Mouse (Mus musculus): ENCODE data around the gene Vps18. TPM values are rescaled to one million over a fixed set of nuclear protein-coding genes. Genes with fewer than 3 reads are reported as not detected.

Gene Vps18
- total and polyA plus RNA-seq, 2 experiments from 2014 or later, result 21.4 to 36.9 TPM

- H3K36me3 ChIP-seq (ENCODE audit: insufficient read depth, low read length), result peaks cover 3% of the 10 kb centered on the region; the same call in 1 of the 2 replicates
- WGBS, result 93% methylated on average over 8 of the region's 8 CpGs
- H3K4me1 ChIP-seq (ENCODE audit: insufficient read depth, low read length), result no peaks in the 10 kb centered on the region
- H3K9ac ChIP-seq (replicated peaks; ENCODE audit: low read length, poor library complexity, severe bottlenecking), result no peak overlapping the region
- H3K4me2 ChIP-seq (ENCODE audit: low read depth, low read length, poor library complexity, severe bottlenecking), result no peak overlapping the region
- peaks cover 48% of the 10 kb centered on the region for H3K27me3 ChIP-seq (ENCODE audit: insufficient read depth, low read length)
- no peak overlapping the region for H3K4me3 ChIP-seq (ENCODE audit: low read depth, low read length)
- no peak for ATAC-seq (ENCODE audit: low FRiP score)
- TF ChIP-seq CTCF (IDR thresholded peaks at IDR 0.05), result no peak
- no peak for DNase-seq (ENCODE audit: low spot score)
- H3K27ac ChIP-seq (ENCODE audit: low read depth, low read length), result no peak overlapping the region
- no peaks in the 10 kb centered on the region for H3K9me3 ChIP-seq (ENCODE audit: low read length)
Observed at GRCm38 (mm10) chr2:119330795-119331194, 42.3 kb downstream of the Vps18 start.

GRCm38 (mm10) chr2:119332177-119332661 lies 43.7 kb downstream of the Vps18 start:
- no peak overlapping the region for H3K4me3 ChIP-seq (ENCODE audit: low read depth, low read length)
- no peak for TF ChIP-seq CTCF (IDR thresholded peaks at IDR 0.05)
- H3K27me3 ChIP-seq (ENCODE audit: insufficient read depth, low read length), result peaks cover 44% of the 10 kb centered on the region
- H3K4me2 ChIP-seq (ENCODE audit: low read depth, low read length, poor library complexity, severe bottlenecking), result no peak overlapping the region
- no peak for ATAC-seq (ENCODE audit: low FRiP score)
- no peak for DNase-seq (ENCODE audit: low spot score)
- no peak overlapping the region for H3K27ac ChIP-seq (ENCODE audit: low read depth, low read length)
- H3K9me3 ChIP-seq (ENCODE audit: low read length), result no peaks in the 10 kb centered on the region
- H3K36me3 ChIP-seq (ENCODE audit: insufficient read depth, low read length), result peaks cover 3% of the 10 kb centered on the region; the same call in 1 of the 2 replicates
- H3K9ac ChIP-seq (replicated peaks; ENCODE audit: low read length, poor library complexity, severe bottlenecking), result no peak overlapping the region
- WGBS, result 78% methylated on average over 24 of the region's 24 CpGs
- no peaks in the 10 kb centered on the region for H3K4me1 ChIP-seq (ENCODE audit: insufficient read depth, low read length)

- no peaks in the 10 kb centered on the region for H3K9me3 ChIP-seq (ENCODE audit: low read length)
- no peak for ATAC-seq (ENCODE audit: low FRiP score)
- H3K4me1 ChIP-seq (ENCODE audit: insufficient read depth, low read length), result no peaks in the 10 kb centered on the region
- H3K4me2 ChIP-seq (ENCODE audit: low read depth, low read length, poor library complexity, severe bottlenecking), result no peak overlapping the region
- no peak overlapping the region for H3K4me3 ChIP-seq (ENCODE audit: low read depth, low read length)
- DNase-seq (ENCODE audit: low spot score), result no peak
- no peak overlapping the region for H3K9ac ChIP-seq (replicated peaks; ENCODE audit: low read length, poor library complexity, severe bottlenecking)
- H3K36me3 ChIP-seq (ENCODE audit: insufficient read depth, low read length), result peaks cover 3% of the 10 kb centered on the region; the same call in 1 of the 2 replicates
- no peak for TF ChIP-seq CTCF (IDR thresholded peaks at IDR 0.05)
- 68% methylated on average over 1 of the region's 1 CpGs for WGBS
- no peak overlapping the region for H3K27ac ChIP-seq (ENCODE audit: low read depth, low read length)
- peaks cover 27% of the 10 kb centered on the region; the same call in 1 of the 2 replicates for H3K27me3 ChIP-seq (ENCODE audit: insufficient read depth, low read length)
Observed at GRCm38 (mm10) chr2:119334135-119334534, 45.6 kb downstream of the Vps18 start.

- Histone ChIP-seq H3K4me3 (ENCODE audit: low read depth, low read length) (no peak overlapping the region), H3K36me3 (ENCODE audit: insufficient read depth, low read length) (peaks cover 3% of the 10 kb centered on the region; the same call in 1 of the 2 replicates), H3K9ac (replicated peaks; ENCODE audit: low read length, poor library complexity, severe bottlenecking) (no peak overlapping the region), H3K27ac (ENCODE audit: low read depth, low read length) (no peak overlapping the region), H3K27me3 (ENCODE audit: insufficient read depth, low read length) (peaks cover 22% of the 10 kb centered on the region; the same call in 1 of the 2 replicates), H3K4me1 (ENCODE audit: insufficient read depth, low read length) (no peaks in the 10 kb centered on the region), H3K9me3 (ENCODE audit: low read length) (no peaks in the 10 kb centered on the region), H3K4me2 (ENCODE audit: low read depth, low read length, poor library complexity, severe bottlenecking) (no peak overlapping the region)
- ATAC-seq (ENCODE audit: low FRiP score), result no peak
- DNase-seq (ENCODE audit: low spot score), result no peak
- TF ChIP-seq CTCF (IDR thresholded peaks at IDR 0.05), result no peak
- 69% methylated on average over 7 of the region's 7 CpGs for WGBS
Observed at GRCm38 (mm10) chr2:119334964-119335525, 46.5 kb downstream of the Vps18 start.

- no peak for TF ChIP-seq CTCF (IDR thresholded peaks at IDR 0.05)
- Histone ChIP-seq H3K27ac (ENCODE audit: low read depth, low read length) (no peak overlapping the region), H3K4me3 (ENCODE audit: low read depth, low read length) (no peak overlapping the region), H3K4me1 (ENCODE audit: insufficient read depth, low read length) (no peaks in the 10 kb centered on the region), H3K9ac (replicated peaks; ENCODE audit: low read length, poor library complexity, severe bottlenecking) (no peak overlapping the region), H3K9me3 (ENCODE audit: low read length) (no peaks in the 10 kb centered on the region), H3K4me2 (ENCODE audit: low read depth, low read length, poor library complexity, severe bottlenecking) (no peak overlapping the region), H3K27me3 (ENCODE audit: insufficient read depth, low read length) (peaks cover 18% of the 10 kb centered on the region; the same call in 1 of the 2 replicates), H3K36me3 (ENCODE audit: insufficient read depth, low read length) (peaks cover 2% of the 10 kb centered on the region; the same call in 1 of the 2 replicates)
- no peak for ATAC-seq (ENCODE audit: low FRiP score)
- WGBS, result 96% methylated on average over 1 of the region's 1 CpGs
- DNase-seq (ENCODE audit: low spot score), result no peak
Observed at GRCm38 (mm10) chr2:119335535-119335934, 47.0 kb downstream of the Vps18 start.

GRCm38 (mm10) chr2:119336002-119336401 lies 47.5 kb downstream of the Vps18 start:
- Histone ChIP-seq H3K9ac (replicated peaks; ENCODE audit: low read length, poor library complexity, severe bottlenecking) (no peak overlapping the region), H3K4me2 (ENCODE audit: low read depth, low read length, poor library complexity, severe bottlenecking) (no peak overlapping the region), H3K9me3 (ENCODE audit: low read length) (no peaks in the 10 kb centered on the region), H3K27me3 (ENCODE audit: insufficient read depth, low read length) (peaks cover 13% of the 10 kb centered on the region; the same call in 1 of the 2 replicates), H3K36me3 (ENCODE audit: insufficient read depth, low read length) (no peaks in the 10 kb centered on the region), H3K4me1 (ENCODE audit: insufficient read depth, low read length) (no peaks in the 10 kb centered on the region), H3K27ac (ENCODE audit: low read depth, low read length) (no peak overlapping the region), H3K4me3 (ENCODE audit: low read depth, low read length) (no peak overlapping the region)
- no peak for TF ChIP-seq CTCF (IDR thresholded peaks at IDR 0.05)
- no peak for ATAC-seq (ENCODE audit: low FRiP score)
- no peak for DNase-seq (ENCODE audit: low spot score)
- WGBS, result 86% methylated on average over 2 of the region's 2 CpGs
